Mouse (Mus musculus) CD8-positive naive resting alpha-beta T cell, adult 57 days (primary cell): ENCODE measurements around the gene Mtpn. TPM values are rescaled to one million over a fixed set of nuclear protein-coding genes. Genes with fewer than 3 reads are reported as not detected.

Experiments used
- total RNA-seq: library from RNA; stranded (reverse); gene quantifications from one replicate; pipeline ENCODE4 v1.2.4, GENCODE M21; 2023

Gene Mtpn
- 87.9 TPM for total RNA-seq

DNA sequence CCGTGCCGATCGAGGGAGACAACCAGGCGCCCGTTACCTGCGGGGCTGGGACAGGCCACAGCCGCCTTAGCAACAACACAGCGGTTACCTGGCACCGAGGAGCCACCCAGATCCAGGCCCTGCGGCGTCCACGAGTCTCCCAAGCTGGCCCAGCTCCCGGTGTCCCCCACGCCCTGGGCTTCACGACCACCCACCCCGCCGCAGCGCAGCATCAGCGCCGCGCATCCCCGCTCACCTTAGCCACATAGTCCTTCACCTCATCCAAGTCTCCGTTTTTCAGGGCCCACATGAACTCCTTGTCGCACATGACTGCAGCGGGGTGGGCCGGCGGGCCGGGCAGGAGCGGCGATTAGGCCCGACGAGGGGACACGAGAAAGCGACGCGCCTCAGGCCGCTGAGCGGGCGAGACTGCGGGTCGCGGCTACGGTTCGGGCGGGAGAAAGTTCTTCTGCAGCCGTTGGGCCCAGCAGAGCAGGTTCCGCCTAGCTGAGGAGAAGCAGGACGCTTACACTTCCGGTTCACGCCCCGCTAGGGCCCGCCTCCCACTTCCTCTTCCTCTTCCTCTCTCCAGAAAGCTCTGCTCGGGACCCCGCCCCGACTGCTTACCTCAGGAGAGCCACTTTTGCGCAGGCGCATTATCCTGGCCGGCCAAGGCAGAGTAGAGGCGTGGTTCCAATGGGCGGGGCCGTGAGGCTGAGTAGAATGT is at the start of gene Mtpn:
Gene Mtpn, minus strand, starts transcription at position 585 of the 706 bp plus-strand sequence.

Other genes starting within 250 kb of the Mtpn start
- gene Slc13a4, start 231.8 kb downstream of the Mtpn start, total RNA-seq, result not detected
- gene Fam180a, start 213.7 kb downstream of the Mtpn start, total RNA-seq, result not detected